Comparison of ENCODE assay signal across 25 mouse cellular contexts in the genomic region with DNA sequence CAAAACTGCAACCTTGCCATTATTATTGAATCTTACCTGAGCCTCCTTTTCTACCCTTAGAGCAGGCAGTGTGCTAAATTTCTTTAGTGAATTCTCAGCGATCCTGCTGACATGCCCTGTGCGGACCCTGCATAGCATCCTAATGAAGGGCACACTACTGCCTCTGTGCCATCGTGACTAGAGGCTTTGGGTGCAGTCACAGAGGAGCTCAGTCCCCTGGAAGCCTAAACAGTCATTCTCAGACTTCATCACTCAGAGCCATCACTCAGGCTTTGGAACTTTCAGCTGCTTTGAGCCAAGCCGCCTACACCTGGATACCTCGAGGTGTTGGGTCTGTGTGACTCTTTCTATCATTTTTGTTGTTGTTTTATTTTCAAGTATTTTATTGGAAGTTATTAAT.
DNase-seq lines count a peak whose midpoint lies in the region; ATAC-seq and TF ChIP-seq lines count a peak whose summit lies in the region.
"Had no signal": no experiment of that assay in that cellular context is flagged by ENCODE, and none has a peak within 500 bp of the region (broad histone marks: within the 10 kb centered on the region; RNA-seq: fewer than 3 reads in every experiment).

No protein-coding gene starts in this region.

- peaks cover 25% of the 10 kb centered on the region for H3K4me1 ChIP-seq in embryonic facial prominence, embryonic 13.5 days
- H3K4me1 ChIP-seq in embryonic facial prominence, embryonic 10.5 days = peaks cover 21% of the 10 kb centered on the region
- H3K4me1 ChIP-seq in hindbrain, embryonic 15.5 days (replicated peaks) = 0 out of 2 replicates have a peak, but pooled peaks cover 3% of the 10 kb centered on the region
- H3K4me1 ChIP-seq in hindbrain, embryonic 12.5 days = no peaks in the 10 kb centered on the region
- peaks cover 13% of the 10 kb centered on the region; the same call in 1 of the 2 replicates for H3K4me1 ChIP-seq in limb, embryonic 15.5 days
- H3K4me1 ChIP-seq in intestine, postnatal 0 days (replicated peaks; ENCODE audit: control insufficient read depth, insufficient read depth, low read length) = no peaks in the 10 kb centered on the region

- TF ChIP-seq CTCF in left cerebral cortex, adult 2 months (IDR thresholded peaks at IDR 0.05) = no peak
- TF ChIP-seq CTCF in intestine, postnatal 0 days (IDR thresholded peaks at IDR 0.05; ENCODE audit: low read depth) = no peak

- intact Hi-C loops in left cerebral cortex, adult 2 months (cut with DNase I) = no loop called here

- no peaks in the 10 kb centered on the region for H3K9me3 ChIP-seq in embryonic facial prominence, embryonic 13.5 days
- no peaks in the 10 kb centered on the region for H3K9me3 ChIP-seq in embryonic facial prominence, embryonic 10.5 days
- no peaks in the 10 kb centered on the region for H3K9me3 ChIP-seq in hindbrain, embryonic 15.5 days
- no peaks in the 10 kb centered on the region for H3K9me3 ChIP-seq in hindbrain, embryonic 12.5 days (replicated peaks)
- H3K9me3 ChIP-seq in limb, embryonic 15.5 days = no peaks in the 10 kb centered on the region
- no peaks in the 10 kb centered on the region for H3K9me3 ChIP-seq in intestine, postnatal 0 days (ENCODE audit: control insufficient read depth)
- H3K9me3 ChIP-seq: embryonic facial prominence, embryonic 12.5 days; forebrain, embryonic 10.5 days; heart, embryonic 12.5 days; hindbrain, embryonic 13.5 days had no signal

- H3K4me2 ChIP-seq in embryonic facial prominence, embryonic 13.5 days = peak overlapping the region; percentile 26
- 0 out of 2 replicates have a peak overlapping the region, but pooled peaks have one; percentile 0 for H3K4me2 ChIP-seq in hindbrain, embryonic 15.5 days
- H3K4me2 ChIP-seq in hindbrain, embryonic 12.5 days (replicated peaks) = no peak overlapping the region
- 0 out of 2 replicates have a peak overlapping the region, but pooled peaks have one; percentile 14 for H3K4me2 ChIP-seq in limb, embryonic 15.5 days
- H3K4me2 ChIP-seq in intestine, postnatal 0 days (replicated peaks; ENCODE audit: low read depth) = no peak overlapping the region
- H3K4me2 ChIP-seq: embryonic facial prominence, embryonic 12.5 days; heart, embryonic 12.5 days; hindbrain, embryonic 13.5 days had no signal

- 66% methylated on average over 5 of the region's 5 CpGs for WGBS in embryonic facial prominence, embryonic 13.5 days
- 81% methylated on average over 5 of the region's 5 CpGs for WGBS in embryonic facial prominence, embryonic 10.5 days
- 77% methylated on average over 5 of the region's 5 CpGs for WGBS in hindbrain, embryonic 15.5 days
- WGBS in hindbrain, embryonic 12.5 days = 77% methylated on average over 5 of the region's 5 CpGs
- WGBS in limb, embryonic 15.5 days = 61% methylated on average over 5 of the region's 5 CpGs
- WGBS in intestine, postnatal 0 days = 68% methylated on average over 5 of the region's 5 CpGs

- no peaks in the 10 kb centered on the region for H3K36me3 ChIP-seq in embryonic facial prominence, embryonic 13.5 days
- no peaks in the 10 kb centered on the region for H3K36me3 ChIP-seq in embryonic facial prominence, embryonic 10.5 days (replicated peaks)
- H3K36me3 ChIP-seq in hindbrain, embryonic 15.5 days = no peaks in the 10 kb centered on the region
- H3K36me3 ChIP-seq in hindbrain, embryonic 12.5 days = no peaks in the 10 kb centered on the region
- no peaks in the 10 kb centered on the region for H3K36me3 ChIP-seq in limb, embryonic 15.5 days
- H3K36me3 ChIP-seq in intestine, postnatal 0 days (ENCODE audit: control insufficient read depth, insufficient read depth) = no peaks in the 10 kb centered on the region
- H3K36me3 ChIP-seq: embryonic facial prominence, embryonic 12.5 days; forebrain, embryonic 10.5 days; G1E; heart, embryonic 12.5 days; hindbrain, embryonic 13.5 days had no signal

- H3K27ac ChIP-seq in embryonic facial prominence, embryonic 13.5 days = peak overlapping the region; percentile 30; the same call in 1 of the 2 replicates
- no peak overlapping the region for H3K27ac ChIP-seq in embryonic facial prominence, embryonic 10.5 days (replicated peaks)
- H3K27ac ChIP-seq in hindbrain, embryonic 15.5 days (replicated peaks) = no peak overlapping the region
- H3K27ac ChIP-seq in hindbrain, embryonic 12.5 days = no peak overlapping the region
- H3K27ac ChIP-seq in left cerebral cortex, adult 2 months = no peak overlapping the region
- H3K27ac ChIP-seq in limb, embryonic 15.5 days = no peak overlapping the region
- H3K27ac ChIP-seq in intestine, postnatal 0 days (ENCODE audit: low read depth, low read length) = no peak overlapping the region
- H3K27ac ChIP-seq: embryonic facial prominence, embryonic 12.5 days; forebrain, embryonic 10.5 days; hindbrain, embryonic 13.5 days had no signal

- DNase-seq in embryonic facial prominence, embryonic 10.5 days (ENCODE audit: low spot score) = no peak
- DNase-seq in left cerebral cortex, adult 2 months (ENCODE audit: extremely low spot score in 1 of 2, low spot score in 2 of 2) = no peak
- no peak for DNase-seq in left cerebral cortex, adult 9 months (ENCODE audit: low spot score in 2 of 2)
- DNase-seq: adrenal gland, adult 8-10 months; adrenal gland, postnatal 36 days; B cell, adult 2 months; cerebellum, adult 11 months; cerebellum, adult 8-10 months; cerebellum, postnatal 14 days; embryo, embryonic 11 days; gastrocnemius, postnatal 14 days; heart, postnatal 36 days had no signal

- no peaks in the 10 kb centered on the region for H3K27me3 ChIP-seq in embryonic facial prominence, embryonic 13.5 days
- H3K27me3 ChIP-seq in embryonic facial prominence, embryonic 10.5 days (replicated peaks; ENCODE audit: low read depth, poor library complexity, severe bottlenecking) = no peaks in the 10 kb centered on the region
- H3K27me3 ChIP-seq in hindbrain, embryonic 15.5 days = no peaks in the 10 kb centered on the region
- no peaks in the 10 kb centered on the region for H3K27me3 ChIP-seq in hindbrain, embryonic 12.5 days
- no peaks in the 10 kb centered on the region for H3K27me3 ChIP-seq in limb, embryonic 15.5 days
- H3K27me3 ChIP-seq in intestine, postnatal 0 days (replicated peaks; ENCODE audit: control insufficient read depth, insufficient read depth, low read length) = no peaks in the 10 kb centered on the region
- H3K27me3 ChIP-seq: embryonic facial prominence, embryonic 12.5 days; heart, embryonic 12.5 days; hindbrain, embryonic 13.5 days had no signal

- no peak overlapping the region for H3K9ac ChIP-seq in embryonic facial prominence, embryonic 13.5 days
- no peak overlapping the region for H3K9ac ChIP-seq in hindbrain, embryonic 15.5 days
- no peak overlapping the region for H3K9ac ChIP-seq in hindbrain, embryonic 12.5 days
- H3K9ac ChIP-seq in limb, embryonic 15.5 days = no peak overlapping the region
- H3K9ac ChIP-seq in intestine, postnatal 0 days (ENCODE audit: low read depth, low read length) = no peak overlapping the region
- H3K9ac ChIP-seq: embryonic facial prominence, embryonic 12.5 days; heart, embryonic 12.5 days; hindbrain, embryonic 13.5 days had no signal

- H3K4me3 ChIP-seq in embryonic facial prominence, embryonic 13.5 days = no peak overlapping the region
- H3K4me3 ChIP-seq in embryonic facial prominence, embryonic 10.5 days = no peak overlapping the region
- H3K4me3 ChIP-seq in hindbrain, embryonic 15.5 days = no peak overlapping the region
- no peak overlapping the region for H3K4me3 ChIP-seq in hindbrain, embryonic 12.5 days
- 0 out of 2 replicates have a peak overlapping the region, but pooled peaks have one; percentile 8 for H3K4me3 ChIP-seq in left cerebral cortex, adult 2 months
- no peak overlapping the region for H3K4me3 ChIP-seq in limb, embryonic 15.5 days
- no peak overlapping the region for H3K4me3 ChIP-seq in intestine, postnatal 0 days (ENCODE audit: low read depth, low read length)
- H3K4me3 ChIP-seq: embryonic facial prominence, embryonic 12.5 days; erythroblast, embryonic 14.5 days; forebrain, embryonic 10.5 days; heart, embryonic 12.5 days; hindbrain, embryonic 13.5 days had no signal

- ATAC-seq in embryonic facial prominence, embryonic 13.5 days (ENCODE audit: insufficient number of reproducible peaks, insufficient read depth, low FRiP score, low TSS enrichment, low read depth) = no peak
- ATAC-seq in hindbrain, embryonic 15.5 days (ENCODE audit: low FRiP score, low read depth) = no peak
- no peak for ATAC-seq in hindbrain, embryonic 12.5 days (ENCODE audit: low FRiP score)
- ATAC-seq in limb, embryonic 15.5 days (ENCODE audit: insufficient number of reproducible peaks, low FRiP score, low TSS enrichment, low read depth) = no peak
- no peak for ATAC-seq in intestine, postnatal 0 days
- ATAC-seq: CD4-positive, CD25-positive, alpha-beta regulatory T cell, adult 4 months; forebrain, embryonic 14.5 days had no signal

Comparison
In these comparisons a context has a peak if more than half of its experiments do, and no peak if none do; other contexts are left out.
1. H3K4me2 ChIP-seq: peak in embryonic facial prominence, embryonic 13.5 days (single experiment), hindbrain, embryonic 15.5 days (single experiment) and limb, embryonic 15.5 days (single experiment); none in hindbrain, embryonic 12.5 days (single experiment) and intestine, postnatal 0 days (single experiment).